Mouse (Mus musculus) T-cell, adult 2 months (primary cell): ENCODE data around the gene Dnajb3.
"Not testable (repeated sequence)": the region's sequence is repeated elsewhere in the genome, so short reads cannot be mapped to it uniquely, and the experiment has no call there.

Source experiments
- DNase-seq: peaks from one replicate; pipeline ENCODE4 v3.0.0; 2022; ENCODE audit warnings: low spot score

Dnajb3 gene

GRCm38 (mm10) chr1:88231803-88232499, 26.4 kb upstream of the Dnajb3 start:
- DNase-seq, result no peak

GRCm38 (mm10) chr1:88230981-88231802, 25.6 kb upstream of the Dnajb3 start:
- no peak for DNase-seq

DNA sequence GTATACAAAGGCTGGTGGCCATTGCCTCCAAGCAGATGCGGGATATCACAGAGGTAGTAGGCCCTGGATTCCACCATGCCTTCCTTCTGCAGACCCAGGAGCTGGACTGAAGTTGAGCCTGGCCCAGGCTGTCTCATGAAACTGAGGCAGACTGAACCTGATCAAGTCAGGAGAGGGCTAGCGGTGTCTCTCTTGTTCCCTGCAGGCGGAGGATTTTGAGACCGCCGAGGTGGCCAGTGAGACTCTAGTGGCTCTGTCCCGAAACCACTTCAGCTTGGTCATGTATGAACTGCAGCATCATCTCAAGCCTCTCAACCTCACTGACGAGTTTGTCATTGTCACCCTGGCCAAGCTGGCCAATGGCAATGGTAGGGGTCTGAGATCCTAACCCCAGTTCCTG, 24.8 kb upstream of the Dnajb3 start:
- no peak for DNase-seq

- no peak for DNase-seq
Observed at GRCm38 (mm10) chr1:88229986-88230385, 24.4 kb upstream of the Dnajb3 start.

GRCm38 (mm10) chr1:88229566-88229965, 24.0 kb upstream of the Dnajb3 start:
- no peak for DNase-seq

GRCm38 (mm10) chr1:88228121-88228520, 22.5 kb upstream of the Dnajb3 start:
- peak; percentile 6 for DNase-seq

DNA sequence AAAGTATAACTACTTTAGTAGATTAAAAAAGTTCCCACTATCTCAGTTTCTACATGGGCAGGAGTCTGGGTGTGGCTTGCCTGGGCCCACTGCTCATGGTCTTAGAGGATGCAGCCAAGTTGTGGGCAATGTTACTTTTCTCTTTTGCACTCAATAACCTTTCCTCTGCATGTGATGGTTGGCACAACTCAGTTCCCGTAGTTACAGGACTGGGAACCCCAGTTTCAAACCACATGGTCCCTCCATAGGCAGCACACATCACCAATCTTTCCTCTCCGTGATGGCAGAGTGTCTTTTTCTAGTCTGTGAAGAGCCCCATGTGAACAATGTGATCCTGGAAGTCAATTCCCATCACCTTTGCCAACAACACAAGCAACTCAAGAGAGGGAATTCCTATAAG, 21.9 kb upstream of the Dnajb3 start:
- peak; percentile 9 for DNase-seq

GRCm38 (mm10) chr1:88226670-88227379, 21.2 kb upstream of the Dnajb3 start, which contains the start of gene Mroh2a:
Gene Mroh2a, plus strand, starts transcription at chr1:88226986.
- DNase-seq, result no peak

DNA sequence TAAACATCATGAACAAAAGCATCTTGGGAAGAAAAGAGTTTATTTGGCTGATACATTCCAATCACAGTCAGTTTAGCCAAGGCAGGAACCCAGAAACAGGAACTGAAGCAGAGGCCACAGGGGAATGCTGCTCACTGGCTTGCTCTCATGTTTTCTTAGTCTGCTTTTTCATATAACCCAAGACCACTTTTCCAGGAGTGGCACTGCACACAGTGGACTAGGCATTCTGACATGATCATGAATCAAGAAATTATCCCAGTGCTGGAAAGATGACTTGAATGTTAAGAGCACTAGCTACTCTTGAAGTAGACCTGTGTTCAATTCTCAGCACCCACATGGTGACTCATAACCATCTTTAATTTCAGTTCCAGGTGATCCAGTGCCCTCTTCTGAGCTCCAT, 20.2 kb upstream of the Dnajb3 start:
- peak; percentile 0 for DNase-seq

DNA sequence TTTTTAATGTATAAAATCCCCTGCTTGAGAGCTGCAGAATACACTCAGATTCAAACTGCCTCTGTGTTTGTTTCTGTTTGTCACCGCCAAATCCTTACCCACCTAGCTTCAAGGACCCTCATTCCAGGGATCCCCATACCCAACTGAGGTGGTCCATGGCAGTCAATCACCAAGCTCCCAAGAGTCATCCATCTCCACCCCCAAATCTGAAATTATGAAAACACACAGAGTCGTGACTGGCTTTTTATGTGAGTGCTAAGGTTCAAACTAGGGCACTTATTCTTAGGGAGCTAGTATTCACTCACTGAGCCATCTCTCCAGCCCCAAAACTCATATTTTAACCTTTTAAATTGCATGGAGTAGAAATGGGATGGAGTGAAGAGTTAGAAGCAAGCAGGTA, 19.7 kb upstream of the Dnajb3 start:
- DNase-seq, result not testable (repeated sequence)

DNA sequence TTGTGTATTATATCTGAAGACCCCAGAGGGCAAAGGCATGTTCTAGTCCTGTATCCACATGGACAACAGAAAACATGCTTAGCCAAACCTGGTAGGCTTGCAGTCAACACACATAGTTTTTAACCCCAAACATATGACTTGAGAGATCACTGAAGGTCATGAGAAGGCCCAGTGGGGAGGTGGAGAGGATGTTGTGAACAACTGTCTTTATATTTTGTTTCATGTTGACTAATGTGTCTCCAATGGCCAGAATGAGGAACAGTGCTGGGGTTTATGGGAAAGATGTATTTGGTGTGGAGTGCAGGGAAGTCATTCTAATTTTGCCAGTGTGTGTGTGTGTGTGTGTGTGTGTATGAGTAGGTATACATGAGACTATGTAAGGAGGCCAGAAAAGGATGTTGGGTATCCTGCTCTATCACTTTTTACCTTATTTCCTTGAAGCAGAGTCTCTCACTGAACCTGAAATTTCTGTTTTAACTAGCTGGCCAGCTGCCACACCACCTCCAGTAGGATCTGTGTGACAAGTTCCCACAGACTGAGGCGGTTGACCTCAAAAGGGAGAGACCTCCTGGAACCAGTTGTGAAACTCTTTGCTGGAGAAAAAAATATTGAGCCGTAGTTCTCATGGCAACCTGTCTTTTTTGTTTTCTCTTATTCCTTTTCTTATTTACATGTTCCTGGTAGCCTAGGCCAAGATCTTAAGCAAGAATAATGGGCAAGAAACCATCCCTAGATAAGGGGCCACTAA, 18.6 kb upstream of the Dnajb3 start:
- no peak for DNase-seq

- no peak for DNase-seq
Observed at GRCm38 (mm10) chr1:88223591-88223990, 18.0 kb upstream of the Dnajb3 start.

DNA sequence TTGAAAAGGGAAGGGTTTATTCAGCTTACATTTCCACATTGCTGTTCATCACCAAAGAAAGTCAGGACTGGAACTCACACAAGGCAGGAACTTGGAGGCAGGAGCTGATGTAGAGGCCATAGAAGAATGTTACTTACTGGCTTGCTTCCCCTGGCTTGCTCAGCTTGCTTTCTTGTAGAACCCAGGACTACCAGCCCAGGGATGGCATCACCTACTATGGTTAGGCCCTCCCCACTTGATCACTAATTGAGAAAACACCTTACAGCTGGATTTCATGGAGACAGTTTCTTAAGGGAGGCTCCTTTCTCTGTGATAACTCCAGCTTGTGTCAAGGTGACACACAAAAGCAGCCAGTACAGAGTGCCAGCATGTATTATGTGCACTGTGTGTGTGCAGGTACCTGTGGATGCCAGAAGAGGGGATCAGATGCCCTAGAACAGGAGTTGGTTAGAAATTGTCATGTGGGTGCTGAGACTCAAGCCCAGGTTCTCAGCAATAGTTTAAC, 17.5 kb upstream of the Dnajb3 start:
- DNase-seq, result not testable (repeated sequence)

- DNase-seq, result no peak
Observed at GRCm38 (mm10) chr1:88222216-88222615, 16.6 kb upstream of the Dnajb3 start.

GRCm38 (mm10) chr1:88220336-88220735, 14.8 kb upstream of the Dnajb3 start:
- no peak for DNase-seq

DNA sequence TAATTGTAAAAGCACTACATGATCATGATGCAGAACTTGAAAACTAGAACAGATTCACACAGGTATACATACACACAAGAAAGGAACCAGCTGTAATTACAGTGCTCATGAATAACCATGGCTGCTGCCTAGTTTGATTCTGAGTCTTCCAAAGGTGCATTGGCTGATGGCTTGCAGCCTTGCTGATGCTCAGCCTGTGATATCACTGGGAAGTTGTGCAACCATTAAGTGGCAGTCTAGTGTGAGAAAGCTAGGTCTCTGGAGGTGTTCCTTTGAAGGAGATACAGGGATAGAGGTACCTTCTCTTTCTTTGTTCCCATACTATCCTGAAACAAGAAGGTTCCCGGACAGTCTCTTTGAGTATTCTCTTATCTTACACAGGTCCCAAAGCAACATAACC, 13.5 kb upstream of the Dnajb3 start:
- DNase-seq, result no peak

DNA sequence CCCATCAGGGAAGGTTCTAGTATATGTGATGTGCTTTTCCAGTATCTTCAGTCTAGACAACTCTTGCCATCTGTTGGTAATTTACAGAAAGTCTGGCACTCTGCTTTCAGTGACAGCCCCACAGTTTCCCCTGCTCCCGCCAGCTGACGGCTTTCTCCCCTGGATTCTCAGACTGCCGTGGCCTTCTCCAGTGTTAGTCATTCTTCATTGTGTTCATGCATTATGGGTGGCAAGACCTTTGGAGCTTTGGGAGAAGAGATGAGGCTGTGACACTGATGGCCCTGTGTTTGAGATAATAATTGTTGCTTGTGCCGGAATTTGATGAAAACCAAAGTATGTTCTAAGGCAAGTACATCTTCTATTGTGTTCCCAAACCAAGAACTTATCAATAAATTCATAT, 13.0 kb upstream of the Dnajb3 start:
- DNase-seq, result no peak

- no peak for DNase-seq
Observed at GRCm38 (mm10) chr1:88218051-88218450, 12.5 kb upstream of the Dnajb3 start.

GRCm38 (mm10) chr1:88217576-88217975, 12.0 kb upstream of the Dnajb3 start:
- no peak for DNase-seq

GRCm38 (mm10) chr1:88217144-88217543, 11.6 kb upstream of the Dnajb3 start:
- DNase-seq, result no peak

GRCm38 (mm10) chr1:88216551-88216950, 11.0 kb upstream of the Dnajb3 start:
- no peak for DNase-seq
